Mouse (Mus musculus) midbrain, embryonic 11.5 days (tissue): Measurements from ENCODE around the gene Gna11. TPM values are rescaled to one million over a fixed set of nuclear protein-coding genes. Genes with fewer than 3 reads are reported as not detected.

Experiments used
- ATAC-seq: fragments of 200-750 bp; cut with Nextera tagmentation; 2 replicates; pipeline ENCODE4 v1.8.0; 2017; ENCODE audit warnings: moderate TSS enrichment, moderate library complexity; ENCODE audit not compliant: low FRiP score
- DNase-seq: peaks from one replicate; pipeline ENCODE4 v3.0.0; 2015; ENCODE audit warnings: low spot score; ENCODE audit errors: missing footprints
- H3K27ac ChIP-seq: fragments of 300-500 bp; sonication (generic); 2 replicates; pipeline ENCODE4 v1.5.1; 2014; ENCODE audit warnings: low read depth, low read length
- H3K27me3 ChIP-seq: fragments of 300-500 bp; sonication (generic); 2 replicates; pipeline ENCODE4 v1.6.1; 2014; ENCODE audit warnings: mild to moderate bottlenecking, low read length, moderate library complexity, mixed read lengths; ENCODE audit not compliant: control insufficient read depth, insufficient read depth
- H3K36me3 ChIP-seq: fragments of 300-500 bp; sonication (generic); 2 replicates; pipeline ENCODE4 v1.6.1; 2014; ENCODE audit warnings: mild to moderate bottlenecking, low read length, moderate library complexity, mixed read lengths; ENCODE audit not compliant: control insufficient read depth, insufficient read depth
- H3K4me1 ChIP-seq: fragments of 300-500 bp; sonication (generic); 2 replicates; pipeline ENCODE4 v1.6.1; 2014; ENCODE audit warnings: low read length; ENCODE audit not compliant: control insufficient read depth, insufficient read depth
- H3K4me2 ChIP-seq: fragments of 300-500 bp; sonication (generic); 2 replicates; pipeline ENCODE4 v1.6.1; 2014; ENCODE audit warnings: mild to moderate bottlenecking, moderate library complexity
- H3K4me3 ChIP-seq: fragments of 300-500 bp; sonication (generic); 2 replicates; pipeline ENCODE4 v1.5.1; 2014; ENCODE audit warnings: low read depth, low read length
- H3K9ac ChIP-seq: fragments of 300-500 bp; sonication (generic); 2 replicates; pipeline ENCODE4 v1.6.1; 2014; ENCODE audit warnings: low read length
- H3K9me3 ChIP-seq: fragments of 300-500 bp; sonication (generic); 2 replicates; pipeline ENCODE4 v1.6.1; 2016; ENCODE audit warnings: low read length; ENCODE audit not compliant: control insufficient read depth
- WGBS: fragments of 180-500 bp; shearing (Covaris S2); extraction: QIAGEN DNeasy Blood & Tissue Kit; methylation state at CpG from one replicate; pipeline ENCODE4 v1.1.7; 2014; 5-methylcytosine and 5-hydroxymethylcytosine counted together
- polyA plus RNA-seq: library from polyadenylated mRNA; unstranded; fragments of >200 nt; fragmentation: Nextera tagmentation; extraction: Ambion mirVana; gene quantifications from 2 replicates; pipeline ENCODE4 v1.2.1, GENCODE M21; 2014

The Gna11 gene
- polyA plus RNA-seq, 1 experiment from 2014 or later, result 59.3 TPM

GRCm38 (mm10) chr10:81538321-81539048, 6.5 kb downstream of the Gna11 start:
- Histone ChIP-seq H3K4me2 (no peak overlapping the region), H3K36me3 (peaks cover 4% of the 10 kb centered on the region; the same call in 1 of the 2 replicates)
- WGBS, result 95% methylated on average over 3 of the region's 3 CpGs

GRCm38 (mm10) chr10:81537429-81537828, 7.6 kb downstream of the Gna11 start:
- no peak for DNase-seq
- Histone ChIP-seq H3K27ac (no peak overlapping the region), H3K4me3 (no peak overlapping the region), H3K9me3 (no peaks in the 10 kb centered on the region), H3K36me3 (peaks cover 10% of the 10 kb centered on the region; the same call in 1 of the 2 replicates), H3K27me3 (no peaks in the 10 kb centered on the region), H3K4me2 (no peak overlapping the region), H3K4me1 (peaks cover 4% of the 10 kb centered on the region; the same call in 1 of the 2 replicates), H3K9ac (no peak overlapping the region)
- ATAC-seq, result no peak
- 93% methylated on average over 2 of the region's 2 CpGs for WGBS

More at GRCm38 (mm10) chr10:81538321-81539048, 6.5 kb downstream of the Gna11 start:
- no peak for ATAC-seq
- DNase-seq, result no peak
- Histone ChIP-seq H3K27me3 (no peaks in the 10 kb centered on the region), H3K9me3 (no peaks in the 10 kb centered on the region), H3K4me3 (no peak overlapping the region), H3K4me1 (peaks cover 15% of the 10 kb centered on the region), H3K9ac (no peak overlapping the region), H3K27ac (no peak overlapping the region)

GRCm38 (mm10) chr10:81536734-81537133, 8.3 kb downstream of the Gna11 start:
- Histone ChIP-seq H3K4me2 (no peak overlapping the region), H3K9me3 (no peaks in the 10 kb centered on the region), H3K9ac (no peak overlapping the region), H3K4me1 (no peaks in the 10 kb centered on the region), H3K27me3 (no peaks in the 10 kb centered on the region), H3K36me3 (peaks cover 10% of the 10 kb centered on the region; the same call in 1 of the 2 replicates), H3K4me3 (no peak overlapping the region), H3K27ac (no peak overlapping the region)
- ATAC-seq, result no peak
- WGBS, result 80% methylated on average over 6 of the region's 6 CpGs
- DNase-seq, result no peak

GRCm38 (mm10) chr10:81534826-81535225, 10.2 kb downstream of the Gna11 start:
- no peaks in the 10 kb centered on the region for H3K9me3 ChIP-seq
- 64% methylated on average over 16 of the region's 16 CpGs for WGBS
- H3K4me3 ChIP-seq, result no peak overlapping the region
- DNase-seq, result no peak
- no peak overlapping the region for H3K9ac ChIP-seq
- no peaks in the 10 kb centered on the region for H3K4me1 ChIP-seq
- H3K27ac ChIP-seq, result no peak overlapping the region
- no peaks in the 10 kb centered on the region for H3K27me3 ChIP-seq
- ATAC-seq, result no peak
- no peak overlapping the region for H3K4me2 ChIP-seq
- H3K36me3 ChIP-seq, result peaks cover 10% of the 10 kb centered on the region; the same call in 1 of the 2 replicates

- Histone ChIP-seq H3K9me3 (no peaks in the 10 kb centered on the region), H3K4me1 (no peaks in the 10 kb centered on the region), H3K27ac (no peak overlapping the region), H3K27me3 (no peaks in the 10 kb centered on the region; the same call in 1 of the 2 replicates), H3K4me2 (no peak overlapping the region), H3K36me3 (no peaks in the 10 kb centered on the region), H3K9ac (no peak overlapping the region), H3K4me3 (no peak overlapping the region)
- peak; percentile 99 for DNase-seq
- peak; percentile 64 for ATAC-seq
- WGBS, result 17% methylated on average over 14 of the region's 14 CpGs
Observed at GRCm38 (mm10) chr10:81526779-81527178, 18.2 kb downstream of the Gna11 start.

GRCm38 (mm10) chr10:81525017-81525694, 19.8 kb downstream of the Gna11 start:
- no peaks in the 10 kb centered on the region for H3K4me1 ChIP-seq
- WGBS, result 68% methylated on average over 12 of the region's 13 CpGs
- ATAC-seq, result no peak

GRCm38 (mm10) chr10:81524051-81524605, 20.9 kb downstream of the Gna11 start, which contains the start of gene Gna15:
Gene Gna15 (minus strand): TSS chr10:81524225.
- Histone ChIP-seq H3K4me3 (no peak within 1 kb of the TSS), H3K4me1 (no peaks in the 10 kb centered on the region), H3K4me2 (no peak within 1 kb of the TSS), H3K27me3 (no peaks in the 10 kb centered on the region; the same call in 1 of the 2 replicates), H3K9ac (no peak within 1 kb of the TSS), H3K36me3 (no peaks in the 10 kb centered on the region), H3K27ac (no peak within 1 kb of the TSS), H3K9me3 (no peaks in the 10 kb centered on the region)
- DNase-seq, result no peak
- ATAC-seq, result no peak; the same call in 1 of the 2 replicates
- WGBS, result 31% methylated on average over 9 of the region's 9 CpGs

More at GRCm38 (mm10) chr10:81525017-81525694, 19.8 kb downstream of the Gna11 start:
- no peak overlapping the region for H3K4me2 ChIP-seq
- H3K9ac ChIP-seq, result no peak overlapping the region
- DNase-seq, result no peak
- H3K27me3 ChIP-seq, result no peaks in the 10 kb centered on the region; the same call in 1 of the 2 replicates
- no peak overlapping the region for H3K27ac ChIP-seq
- no peaks in the 10 kb centered on the region for H3K9me3 ChIP-seq
- H3K4me3 ChIP-seq, result no peak overlapping the region
- H3K36me3 ChIP-seq, result no peaks in the 10 kb centered on the region

GRCm38 (mm10) chr10:81523570-81523969, 21.4 kb downstream of the Gna11 start:
- Histone ChIP-seq H3K9ac (no peak overlapping the region), H3K4me3 (no peak overlapping the region), H3K36me3 (no peaks in the 10 kb centered on the region), H3K9me3 (no peaks in the 10 kb centered on the region), H3K27me3 (no peaks in the 10 kb centered on the region; the same call in 1 of the 2 replicates), H3K27ac (no peak overlapping the region), H3K4me2 (no peak overlapping the region), H3K4me1 (no peaks in the 10 kb centered on the region)
- 23% methylated on average over 19 of the region's 19 CpGs for WGBS
- ATAC-seq, result no peak
- DNase-seq, result no peak

- no peaks in the 10 kb centered on the region for H3K9me3 ChIP-seq
- H3K4me3 ChIP-seq, result no peak overlapping the region
- 73% methylated on average over 6 of the region's 6 CpGs for WGBS
- H3K9ac ChIP-seq, result no peak overlapping the region
- no peaks in the 10 kb centered on the region for H3K36me3 ChIP-seq
- DNase-seq (no peak), ATAC-seq (no peak)
- no peak overlapping the region for H3K27ac ChIP-seq
- no peaks in the 10 kb centered on the region for H3K4me1 ChIP-seq
- no peaks in the 10 kb centered on the region; the same call in 1 of the 2 replicates for H3K27me3 ChIP-seq
- no peak overlapping the region for H3K4me2 ChIP-seq
Observed at GRCm38 (mm10) chr10:81523142-81523541, 21.8 kb downstream of the Gna11 start.
